Mouse (Mus musculus): ENCODE data around the gene Nebl.

Nebl gene

GRCm38 (mm10) chr2:17523791-17524190 lies 207.5 kb downstream of the Nebl start:
- no peak for DNase-seq (ENCODE audit: low spot score in 2 of 2)

- no peak for DNase-seq (ENCODE audit: low spot score in 2 of 2)
Measured at GRCm38 (mm10) chr2:17515686-17516085, 215.6 kb downstream of the Nebl start.

GRCm38 (mm10) chr2:17514765-17515164 lies 216.5 kb downstream of the Nebl start:
- DNase-seq (ENCODE audit: low spot score in 2 of 2) = no peak

GRCm38 (mm10) chr2:17509942-17510341 lies 221.3 kb downstream of the Nebl start:
- DNase-seq (ENCODE audit: low spot score in 2 of 2) = no peak

GRCm38 (mm10) chr2:17507362-17507761 lies 223.9 kb downstream of the Nebl start:
- DNase-seq (ENCODE audit: low spot score in 2 of 2) = no peak

GRCm38 (mm10) chr2:17504115-17504774 lies 227.0 kb downstream of the Nebl start:
- no peak for DNase-seq (ENCODE audit: low spot score in 2 of 2)

- DNase-seq (ENCODE audit: low spot score in 2 of 2) = no peak
Measured at GRCm38 (mm10) chr2:17501075-17501474, 230.2 kb downstream of the Nebl start.

- DNase-seq (ENCODE audit: low spot score in 2 of 2) = no peak
Measured at GRCm38 (mm10) chr2:17465517-17466174, 265.6 kb downstream of the Nebl start.

- DNase-seq (ENCODE audit: low spot score in 2 of 2) = no peak
Measured at GRCm38 (mm10) chr2:17460434-17460833, 270.8 kb downstream of the Nebl start.

- no peak for DNase-seq (ENCODE audit: low spot score in 2 of 2)
Measured at GRCm38 (mm10) chr2:17453676-17454075, 277.6 kb downstream of the Nebl start.

- DNase-seq (ENCODE audit: low spot score in 2 of 2) = no peak
Measured at GRCm38 (mm10) chr2:17448341-17448740, 282.9 kb downstream of the Nebl start.

GRCm38 (mm10) chr2:17443581-17443980 lies 287.7 kb downstream of the Nebl start:
- no peak for DNase-seq (ENCODE audit: low spot score in 2 of 2)

GRCm38 (mm10) chr2:17438317-17438716 lies 292.9 kb downstream of the Nebl start:
- no peak for DNase-seq (ENCODE audit: low spot score in 2 of 2)

- no peak for DNase-seq (ENCODE audit: low spot score in 2 of 2)
Measured at GRCm38 (mm10) chr2:17436739-17437440, 294.4 kb downstream of the Nebl start.

- no peak for DNase-seq (ENCODE audit: low spot score in 2 of 2)
Measured at GRCm38 (mm10) chr2:17435217-17435616, 296.0 kb downstream of the Nebl start.

- DNase-seq (ENCODE audit: low spot score in 2 of 2) = no peak
Measured at GRCm38 (mm10) chr2:17429028-17429427, 302.2 kb downstream of the Nebl start.

- DNase-seq (ENCODE audit: low spot score in 2 of 2) = no peak
Measured at GRCm38 (mm10) chr2:17428156-17428555, 303.1 kb downstream of the Nebl start.

- DNase-seq (ENCODE audit: low spot score in 2 of 2) = no peak
Measured at GRCm38 (mm10) chr2:17422967-17423366, 308.3 kb downstream of the Nebl start.

- no peak for DNase-seq (ENCODE audit: low spot score in 2 of 2)
Measured at GRCm38 (mm10) chr2:17415347-17415746, 315.9 kb downstream of the Nebl start.

- no peak for DNase-seq (ENCODE audit: low spot score in 2 of 2)
Measured at GRCm38 (mm10) chr2:17414324-17414723, 316.9 kb downstream of the Nebl start.

GRCm38 (mm10) chr2:17413496-17414268 lies 317.6 kb downstream of the Nebl start:
- no peak for DNase-seq (ENCODE audit: low spot score in 2 of 2)

- DNase-seq (ENCODE audit: low spot score in 2 of 2) = no peak
Measured at GRCm38 (mm10) chr2:17409276-17409675, 322.0 kb downstream of the Nebl start.

Data from natural killer cell, adult 2 months (primary cell).